Mouse (Mus musculus) fat pad, adult 2 months (tissue): ENCODE data around the gene Gm5269.

Experiments used
- DNase-seq: peaks from one replicate; pipeline ENCODE4 v3.0.0-alpha.2; 2011; ENCODE audit warnings: low read depth, low spot score; ENCODE audit errors: extremely low read depth

Gm5269 gene

GRCm38 (mm10) chr1:45890173-45890572 lies at the start of gene Gm5269:
Gm5269 (minus strand) TSS chr1:45890273.
- DNase-seq, result no peak

GRCm38 (mm10) chr1:45931127-45931526 lies 41.1 kb upstream of the Gm5269 start:
- no peak for DNase-seq

GRCm38 (mm10) chr1:45926911-45927310 lies 36.8 kb upstream of the Gm5269 start:
- DNase-seq, result no peak

- no peak for DNase-seq
These were observed 36.3 kb upstream of the Gm5269 start, which contains the start of gene Slc40a1 for GRCm38 (mm10) chr1:45926393-45926763. Slc40a1 (minus strand) TSS chr1:45926523.

- DNase-seq, result no peak
These were observed 35.7 kb upstream of the Gm5269 start for GRCm38 (mm10) chr1:45925500-45926392.

GRCm38 (mm10) chr1:45925131-45925499 lies 35.0 kb upstream of the Gm5269 start:
- DNase-seq, result no peak

GRCm38 (mm10) chr1:45924516-45924915 lies 34.4 kb upstream of the Gm5269 start:
- DNase-seq, result no peak

GRCm38 (mm10) chr1:45923306-45923705 lies 33.2 kb upstream of the Gm5269 start:
- DNase-seq, result no peak

- DNase-seq, result no peak
These were observed 30.6 kb upstream of the Gm5269 start for GRCm38 (mm10) chr1:45920703-45921102.

- no peak for DNase-seq
These were observed 29.7 kb upstream of the Gm5269 start for GRCm38 (mm10) chr1:45919752-45920151.

- DNase-seq, result no peak
These were observed 27.2 kb upstream of the Gm5269 start for GRCm38 (mm10) chr1:45917136-45917803.

- no peak for DNase-seq
These were observed 26.1 kb upstream of the Gm5269 start for GRCm38 (mm10) chr1:45916174-45916573.

- DNase-seq, result no peak
These were observed 24.2 kb upstream of the Gm5269 start for GRCm38 (mm10) chr1:45914236-45914635.

GRCm38 (mm10) chr1:45905107-45905821 lies 15.2 kb upstream of the Gm5269 start:
- DNase-seq, result no peak

GRCm38 (mm10) chr1:45904161-45904560 lies 14.1 kb upstream of the Gm5269 start:
- DNase-seq, result no peak

- DNase-seq, result no peak
These were observed 8.0 kb upstream of the Gm5269 start for GRCm38 (mm10) chr1:45898044-45898443.

GRCm38 (mm10) chr1:45894168-45894912 lies 4.3 kb upstream of the Gm5269 start:
- no peak for DNase-seq

- no peak for DNase-seq
These were observed 1.9 kb upstream of the Gm5269 start for GRCm38 (mm10) chr1:45891986-45892385.

- no peak for DNase-seq
These were observed 3.3 kb downstream of the Gm5269 start for GRCm38 (mm10) chr1:45886800-45887199.

GRCm38 (mm10) chr1:45883378-45883777 lies 6.7 kb downstream of the Gm5269 start:
- no peak for DNase-seq

- DNase-seq, result no peak
These were observed 8.0 kb downstream of the Gm5269 start for GRCm38 (mm10) chr1:45882076-45882475.
